Mouse (Mus musculus) layer of hippocampus, adult 9-10 months (tissue): Measurements from ENCODE around the gene Enpp1.
A peak's percentile ranks its signal among the peaks of the same experiment; 100 is the strongest.

Experiments used
- DNase-seq: peaks from one replicate; pipeline ENCODE4 v3.0.0; 2022; ENCODE audit warnings: low spot score

Gene Enpp1

DNA sequence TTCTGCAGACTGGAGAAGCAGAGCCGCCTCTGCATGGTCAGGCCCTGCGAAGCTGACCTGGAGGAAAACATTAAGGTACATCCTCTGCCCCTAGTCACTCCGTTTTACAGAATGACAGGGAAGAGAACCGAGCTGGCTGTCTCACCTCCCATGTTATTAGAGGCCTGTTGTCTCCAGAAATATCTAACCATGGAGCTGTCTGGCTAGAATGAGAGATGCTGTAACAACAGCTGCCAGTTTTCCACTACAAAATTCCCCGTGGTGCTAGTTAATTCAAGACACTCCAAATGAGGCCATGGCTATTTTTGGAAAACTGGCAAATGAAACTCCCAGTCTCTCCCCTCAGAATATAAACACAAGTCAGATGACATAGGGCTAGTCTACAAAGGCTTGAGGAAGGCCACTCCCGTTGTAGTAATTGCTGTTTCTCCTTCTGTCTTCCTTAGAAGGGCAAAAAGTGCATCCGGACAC lies 115.1 kb downstream of the Enpp1 start:
- no peak for DNase-seq

- DNase-seq: no peak
Measured at GRCm38 (mm10) chr10:24596003-24596868, 115.7 kb downstream of the Enpp1 start.

GRCm38 (mm10) chr10:24595250-24596002 lies 116.5 kb downstream of the Enpp1 start, which contains the start of gene Ccn2:
Gene Ccn2, plus strand, starts transcription at chr10:24595442.
- no peak for DNase-seq

GRCm38 (mm10) chr10:24593556-24593955 lies 118.4 kb downstream of the Enpp1 start:
- DNase-seq: no peak

DNA sequence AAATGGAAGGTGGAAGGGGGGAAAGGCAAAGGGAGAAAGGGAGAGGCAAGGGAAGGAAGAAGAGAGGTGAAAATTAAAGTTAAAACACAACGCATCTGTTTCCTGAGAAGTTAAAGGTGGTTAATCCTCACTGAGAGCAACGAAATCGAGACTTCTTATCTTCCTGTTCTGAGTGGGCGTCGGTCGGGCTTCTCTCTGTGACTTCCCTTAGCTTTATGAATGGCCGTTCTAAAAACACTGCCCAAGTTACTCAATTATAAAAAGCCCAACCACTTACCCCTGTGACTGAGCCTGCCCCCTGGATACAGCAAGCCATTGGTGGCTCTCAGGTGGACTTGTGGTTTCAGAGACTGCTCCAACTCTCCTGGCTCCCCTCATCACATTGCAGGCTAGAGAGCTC lies 119.0 kb downstream of the Enpp1 start:
- no peak for DNase-seq

DNA sequence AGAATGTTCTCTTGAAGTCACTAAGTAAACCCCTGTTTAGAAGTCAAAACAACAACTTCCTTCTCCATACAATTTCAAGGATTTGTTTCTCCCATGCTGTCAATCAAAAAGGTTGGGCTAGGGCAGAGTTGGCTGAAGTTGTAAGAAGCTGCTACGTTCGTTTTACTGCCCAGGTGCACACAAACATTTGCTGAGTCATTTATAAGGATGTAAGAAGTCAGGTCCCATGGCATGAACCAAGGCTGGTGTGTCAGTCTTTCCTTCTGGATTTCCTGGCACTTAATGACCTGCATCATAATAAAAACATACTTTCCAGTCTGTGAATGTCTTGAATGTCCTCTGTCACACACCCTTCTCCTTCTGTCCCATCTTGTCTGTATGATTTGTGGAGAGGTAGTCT lies 119.6 kb downstream of the Enpp1 start:
- no peak for DNase-seq

DNA sequence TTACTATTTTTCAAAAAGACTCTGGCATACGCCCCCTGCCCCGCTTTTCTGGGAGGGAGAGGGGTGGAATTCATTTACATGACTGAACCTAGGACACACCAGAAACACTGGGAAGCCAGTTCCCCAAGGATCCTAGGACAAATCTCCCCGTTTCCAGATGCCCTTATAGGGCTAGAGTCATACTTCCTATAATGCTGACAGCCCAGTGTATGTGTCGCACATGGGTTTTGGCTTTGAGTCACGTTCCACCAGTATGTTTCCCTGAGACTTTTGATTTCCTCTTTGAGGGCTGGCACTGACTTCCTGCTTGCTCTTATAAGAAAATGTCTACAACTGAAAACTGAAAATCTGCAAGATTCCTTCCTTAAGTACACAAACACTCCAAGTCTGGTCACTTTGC lies 120.2 kb downstream of the Enpp1 start:
- no peak for DNase-seq

DNA sequence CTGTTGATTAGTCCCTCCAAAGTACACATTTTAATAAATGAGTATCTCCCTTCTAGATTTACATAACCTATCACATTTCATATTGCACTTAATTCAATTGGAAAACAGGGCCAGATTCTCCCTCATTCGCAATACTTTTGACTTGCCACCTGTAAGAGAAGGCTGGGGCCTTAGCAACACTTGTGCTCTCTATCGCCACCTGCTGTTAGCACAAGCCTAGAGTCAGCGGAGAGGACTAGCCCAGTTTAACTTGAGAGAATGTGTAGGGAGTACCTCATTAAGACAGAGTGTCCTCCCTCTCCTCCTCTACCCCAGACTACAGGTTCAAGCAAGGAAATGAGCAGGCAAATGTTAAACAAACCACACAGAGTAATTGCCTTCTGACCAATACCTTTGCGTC lies 120.8 kb downstream of the Enpp1 start:
- DNase-seq: peak; percentile 59

- no peak for DNase-seq
Measured at GRCm38 (mm10) chr10:24590546-24590945, 121.4 kb downstream of the Enpp1 start.

GRCm38 (mm10) chr10:24589238-24589637 lies 122.7 kb downstream of the Enpp1 start:
- no peak for DNase-seq

- no peak for DNase-seq
Measured at GRCm38 (mm10) chr10:24588824-24589223, 123.1 kb downstream of the Enpp1 start.
